23 mouse cellular contexts compared by ENCODE assay signal in genomic region chr10:84069806-84070205, GRCm38 (mm10).
DNase-seq lines count a peak whose midpoint lies in the region; ATAC-seq lines count a peak whose summit lies in the region.
"Had no signal": no experiment of that assay in that cellular context is flagged by ENCODE, and none has a peak within 500 bp of the region (broad histone marks: within the 10 kb centered on the region; RNA-seq: fewer than 3 reads in every experiment).

No protein-coding gene starts in this region.

- no peaks in the 10 kb centered on the region for H3K36me3 ChIP-seq in embryonic facial prominence, embryonic 12.5 days
- H3K36me3 ChIP-seq in embryonic facial prominence, embryonic 10.5 days (replicated peaks): no peaks in the 10 kb centered on the region
- H3K36me3 ChIP-seq in heart, embryonic 12.5 days: no peaks in the 10 kb centered on the region
- H3K36me3 ChIP-seq in limb, embryonic 13.5 days: no peaks in the 10 kb centered on the region
- no peaks in the 10 kb centered on the region for H3K36me3 ChIP-seq in limb, embryonic 10.5 days
- H3K36me3 ChIP-seq in limb, embryonic 15.5 days: no peaks in the 10 kb centered on the region
- H3K36me3 ChIP-seq in liver, embryonic 12.5 days: no peaks in the 10 kb centered on the region
- H3K36me3 ChIP-seq: G1E; hindbrain, embryonic 15.5 days; lung, embryonic 15.5 days had no signal

- H3K9me3 ChIP-seq in embryonic facial prominence, embryonic 12.5 days: no peaks in the 10 kb centered on the region
- no peaks in the 10 kb centered on the region for H3K9me3 ChIP-seq in embryonic facial prominence, embryonic 10.5 days
- H3K9me3 ChIP-seq in heart, embryonic 12.5 days (replicated peaks): no peaks in the 10 kb centered on the region
- no peaks in the 10 kb centered on the region for H3K9me3 ChIP-seq in limb, embryonic 13.5 days
- no peaks in the 10 kb centered on the region for H3K9me3 ChIP-seq in limb, embryonic 10.5 days (replicated peaks)
- H3K9me3 ChIP-seq in limb, embryonic 15.5 days: no peaks in the 10 kb centered on the region
- H3K9me3 ChIP-seq in liver, embryonic 12.5 days (replicated peaks): no peaks in the 10 kb centered on the region
- H3K9me3 ChIP-seq: hindbrain, embryonic 15.5 days; lung, embryonic 15.5 days had no signal

- no peaks in the 10 kb centered on the region for H3K4me1 ChIP-seq in embryonic facial prominence, embryonic 12.5 days
- peaks cover 6% of the 10 kb centered on the region; the same call in 1 of the 2 replicates for H3K4me1 ChIP-seq in embryonic facial prominence, embryonic 10.5 days
- H3K4me1 ChIP-seq in heart, embryonic 12.5 days (replicated peaks): peaks cover 9% of the 10 kb centered on the region; the same call in 1 of the 2 replicates
- peaks cover 22% of the 10 kb centered on the region for H3K4me1 ChIP-seq in limb, embryonic 13.5 days
- peaks cover 3% of the 10 kb centered on the region; the same call in 1 of the 2 replicates for H3K4me1 ChIP-seq in limb, embryonic 10.5 days
- peaks cover 14% of the 10 kb centered on the region for H3K4me1 ChIP-seq in limb, embryonic 15.5 days
- H3K4me1 ChIP-seq in liver, embryonic 12.5 days: no peaks in the 10 kb centered on the region
- H3K4me1 ChIP-seq: lung, embryonic 15.5 days had no signal

- WGBS in embryonic facial prominence, embryonic 12.5 days: 67% methylated on average over 9 of the region's 9 CpGs
- 91% methylated on average over 9 of the region's 9 CpGs for WGBS in embryonic facial prominence, embryonic 10.5 days
- 70% methylated on average over 9 of the region's 9 CpGs for WGBS in heart, embryonic 12.5 days
- WGBS in limb, embryonic 13.5 days: 57% methylated on average over 9 of the region's 9 CpGs
- WGBS in limb, embryonic 10.5 days: 94% methylated on average over 9 of the region's 9 CpGs
- 45% methylated on average over 9 of the region's 9 CpGs for WGBS in limb, embryonic 15.5 days
- WGBS in liver, embryonic 12.5 days (ENCODE audit: insufficient replicate concordance): 70% methylated on average over 9 of the region's 9 CpGs

- no peak for DNase-seq in embryonic facial prominence, embryonic 10.5 days (ENCODE audit: low spot score)
- DNase-seq in heart, postnatal 4 days: peak; percentile 40
- DNase-seq in limb, embryonic 10.5 days (ENCODE audit: low spot score): no peak
- DNase-seq: adrenal gland, postnatal 25 days; cerebellum, adult 18-20 months; cerebellum, postnatal 36 days; retina, postnatal 1 day; right cerebral cortex, postnatal 4 days; thymus, adult 2 months had no signal

- no peaks in the 10 kb centered on the region for H3K27me3 ChIP-seq in embryonic facial prominence, embryonic 12.5 days
- no peaks in the 10 kb centered on the region for H3K27me3 ChIP-seq in embryonic facial prominence, embryonic 10.5 days (replicated peaks; ENCODE audit: low read depth, poor library complexity, severe bottlenecking)
- no peaks in the 10 kb centered on the region for H3K27me3 ChIP-seq in heart, embryonic 12.5 days (replicated peaks)
- H3K27me3 ChIP-seq in limb, embryonic 13.5 days: no peaks in the 10 kb centered on the region
- H3K27me3 ChIP-seq in limb, embryonic 10.5 days (ENCODE audit: low read depth, poor library complexity, severe bottlenecking): no peaks in the 10 kb centered on the region
- H3K27me3 ChIP-seq in limb, embryonic 15.5 days: no peaks in the 10 kb centered on the region
- no peaks in the 10 kb centered on the region for H3K27me3 ChIP-seq in liver, embryonic 12.5 days (replicated peaks)
- H3K27me3 ChIP-seq: hindbrain, embryonic 15.5 days; lung, embryonic 15.5 days had no signal

- no peak overlapping the region for H3K9ac ChIP-seq in embryonic facial prominence, embryonic 12.5 days
- no peak overlapping the region for H3K9ac ChIP-seq in heart, embryonic 12.5 days
- no peak overlapping the region for H3K9ac ChIP-seq in limb, embryonic 13.5 days
- no peak overlapping the region for H3K9ac ChIP-seq in limb, embryonic 15.5 days
- H3K9ac ChIP-seq in liver, embryonic 12.5 days: no peak overlapping the region
- H3K9ac ChIP-seq: hindbrain, embryonic 15.5 days; lung, embryonic 15.5 days had no signal

- ATAC-seq in embryonic facial prominence, embryonic 12.5 days (ENCODE audit: insufficient number of reproducible peaks, insufficient read depth, low FRiP score, low TSS enrichment): no peak
- ATAC-seq in heart, embryonic 12.5 days (ENCODE audit: insufficient number of reproducible peaks, low FRiP score): no peak
- ATAC-seq in limb, embryonic 13.5 days (ENCODE audit: low FRiP score, low read depth): 0 out of 2 replicates have a peak, but pooled peaks have one; percentile 24
- no peak for ATAC-seq in limb, embryonic 15.5 days (ENCODE audit: insufficient number of reproducible peaks, low FRiP score, low TSS enrichment, low read depth)
- no peak for ATAC-seq in liver, embryonic 12.5 days
- ATAC-seq: forebrain, embryonic 16.5 days; intestine, embryonic 16.5 days had no signal

- no peak overlapping the region for H3K4me2 ChIP-seq in embryonic facial prominence, embryonic 12.5 days (replicated peaks)
- no peak overlapping the region for H3K4me2 ChIP-seq in heart, embryonic 12.5 days
- H3K4me2 ChIP-seq in limb, embryonic 13.5 days (replicated peaks): no peak overlapping the region
- no peak overlapping the region for H3K4me2 ChIP-seq in limb, embryonic 15.5 days
- no peak overlapping the region for H3K4me2 ChIP-seq in liver, embryonic 12.5 days
- H3K4me2 ChIP-seq: hindbrain, embryonic 15.5 days; liver, embryonic 11.5 days; lung, embryonic 15.5 days; midbrain, embryonic 11.5 days had no signal

- no peak overlapping the region for H3K4me3 ChIP-seq in embryonic facial prominence, embryonic 12.5 days
- no peak overlapping the region for H3K4me3 ChIP-seq in embryonic facial prominence, embryonic 10.5 days
- H3K4me3 ChIP-seq in heart, embryonic 12.5 days: no peak overlapping the region
- no peak overlapping the region for H3K4me3 ChIP-seq in limb, embryonic 13.5 days
- no peak overlapping the region for H3K4me3 ChIP-seq in limb, embryonic 10.5 days
- H3K4me3 ChIP-seq in limb, embryonic 15.5 days: no peak overlapping the region
- no peak overlapping the region for H3K4me3 ChIP-seq in liver, embryonic 12.5 days
- H3K4me3 ChIP-seq: erythroblast, embryonic 14.5 days; hindbrain, embryonic 15.5 days; lung, embryonic 15.5 days had no signal

- 0 out of 2 replicates have a peak overlapping the region, but pooled peaks have one; percentile 17 for H3K27ac ChIP-seq in embryonic facial prominence, embryonic 12.5 days
- H3K27ac ChIP-seq in embryonic facial prominence, embryonic 10.5 days (replicated peaks): no peak overlapping the region
- no peak overlapping the region for H3K27ac ChIP-seq in heart, embryonic 12.5 days (ENCODE audit: poor library complexity, severe bottlenecking)
- H3K27ac ChIP-seq in limb, embryonic 13.5 days: peak overlapping the region; percentile 62
- no peak overlapping the region for H3K27ac ChIP-seq in limb, embryonic 10.5 days
- 0 out of 2 replicates have a peak overlapping the region, but pooled peaks have one; percentile 1 for H3K27ac ChIP-seq in limb, embryonic 15.5 days
- H3K27ac ChIP-seq in liver, embryonic 12.5 days: no peak overlapping the region
- H3K27ac ChIP-seq: hindbrain, embryonic 15.5 days; lung, embryonic 15.5 days; macrophage had no signal

Comparison
In these comparisons a context has a peak if more than half of its experiments do, and no peak if none do; other contexts are left out.
1. H3K27ac ChIP-seq: peak in embryonic facial prominence, embryonic 12.5 days (single experiment), limb, embryonic 13.5 days (single experiment) and limb, embryonic 15.5 days (single experiment); none in embryonic facial prominence, embryonic 10.5 days (single experiment), heart, embryonic 12.5 days (single experiment), limb, embryonic 10.5 days (single experiment) and liver, embryonic 12.5 days (single experiment).